Comparison of ENCODE assay signal across 13 mouse cellular contexts in genomic region chr8:127378994-127379858, GRCm38 (mm10).
A peak's percentile ranks its signal among the peaks of the same experiment; 100 is the strongest.
DNase-seq lines count a peak whose midpoint lies in the region; ATAC-seq and TF ChIP-seq lines count a peak whose summit lies in the region.
"Had no signal": no experiment of that assay in that cellular context is flagged by ENCODE, and none has a peak within 500 bp of the region (broad histone marks: within the 10 kb centered on the region; RNA-seq: fewer than 3 reads in every experiment).

No protein-coding gene starts in this region.

- H3K4me2 ChIP-seq in forebrain, embryonic 14.5 days (ENCODE audit: low read length) = no peak overlapping the region
- H3K4me2 ChIP-seq in hindbrain, embryonic 16.5 days (ENCODE audit: low read length) = no peak overlapping the region
- H3K4me2 ChIP-seq in midbrain, embryonic 14.5 days (ENCODE audit: low read length) = no peak overlapping the region
- H3K4me2 ChIP-seq: embryonic facial prominence, embryonic 13.5 days; stomach, embryonic 15.5 days had no signal

- H3K9ac ChIP-seq in forebrain, embryonic 14.5 days (ENCODE audit: low read length) = no peak overlapping the region
- H3K9ac ChIP-seq in hindbrain, embryonic 16.5 days (ENCODE audit: low read depth, low read length) = no peak overlapping the region; the same call in 1 of the 2 replicates
- no peak overlapping the region for H3K9ac ChIP-seq in midbrain, embryonic 14.5 days (replicated peaks; ENCODE audit: low read length)
- H3K9ac ChIP-seq: embryonic facial prominence, embryonic 13.5 days; liver, postnatal 0 days; stomach, embryonic 15.5 days had no signal

- no peaks in the 10 kb centered on the region for H3K4me1 ChIP-seq in forebrain, embryonic 14.5 days (ENCODE audit: control insufficient read depth, insufficient read depth, low read length)
- no peaks in the 10 kb centered on the region for H3K4me1 ChIP-seq in forebrain, embryonic 10.5 days
- peaks cover 5% of the 10 kb centered on the region; the same call in 1 of the 2 replicates for H3K4me1 ChIP-seq in hindbrain, embryonic 16.5 days (ENCODE audit: control insufficient read depth, insufficient read depth, low read depth, low read length)
- H3K4me1 ChIP-seq in midbrain, embryonic 14.5 days (ENCODE audit: control insufficient read depth, insufficient read depth, low read length) = peaks cover 6% of the 10 kb centered on the region
- H3K4me1 ChIP-seq: embryonic facial prominence, embryonic 13.5 days; stomach, embryonic 15.5 days had no signal

- H3K27me3 ChIP-seq in forebrain, embryonic 14.5 days (replicated peaks; ENCODE audit: control insufficient read depth, insufficient read depth, low read length) = no peaks in the 10 kb centered on the region
- no peaks in the 10 kb centered on the region for H3K27me3 ChIP-seq in forebrain, embryonic 10.5 days (ENCODE audit: poor library complexity, severe bottlenecking)
- no peaks in the 10 kb centered on the region for H3K27me3 ChIP-seq in hindbrain, embryonic 16.5 days (replicated peaks; ENCODE audit: control insufficient read depth, insufficient read depth, low read length)
- no peaks in the 10 kb centered on the region for H3K27me3 ChIP-seq in midbrain, embryonic 14.5 days (ENCODE audit: control insufficient read depth, insufficient read depth, low read length)
- H3K27me3 ChIP-seq: embryonic facial prominence, embryonic 13.5 days; Patski; stomach, embryonic 15.5 days had no signal

- peak; percentile 94 for ATAC-seq in forebrain, embryonic 14.5 days
- peak; percentile 79 for ATAC-seq in hindbrain, embryonic 16.5 days
- peak; percentile 90 for ATAC-seq in midbrain, embryonic 14.5 days (ENCODE audit: low FRiP score, low TSS enrichment)
- ATAC-seq: liver, postnatal 0 days; Patski had no signal

- H3K27ac ChIP-seq in forebrain, embryonic 14.5 days (ENCODE audit: low read depth, low read length) = peak overlapping the region; percentile 40; the same call in 1 of the 2 replicates
- no peak overlapping the region for H3K27ac ChIP-seq in forebrain, embryonic 10.5 days
- H3K27ac ChIP-seq in hindbrain, embryonic 16.5 days (ENCODE audit: low read depth, low read length) = 0 out of 2 replicates have a peak overlapping the region, but pooled peaks have one; percentile 6
- peak overlapping the region; percentile 74 for H3K27ac ChIP-seq in midbrain, embryonic 14.5 days (replicated peaks; ENCODE audit: low read depth, low read length)
- H3K27ac ChIP-seq: embryonic facial prominence, embryonic 13.5 days; stomach, embryonic 15.5 days had no signal

- H3K9me3 ChIP-seq in forebrain, embryonic 14.5 days (replicated peaks; ENCODE audit: control insufficient read depth, low read length) = no peaks in the 10 kb centered on the region
- peaks cover 7% of the 10 kb centered on the region; the same call in 1 of the 2 replicates for H3K9me3 ChIP-seq in forebrain, embryonic 10.5 days
- H3K9me3 ChIP-seq in hindbrain, embryonic 16.5 days (ENCODE audit: control insufficient read depth, low read length) = no peaks in the 10 kb centered on the region
- no peaks in the 10 kb centered on the region for H3K9me3 ChIP-seq in midbrain, embryonic 14.5 days (ENCODE audit: control insufficient read depth, low read length)
- H3K9me3 ChIP-seq: embryonic facial prominence, embryonic 13.5 days; stomach, embryonic 15.5 days had no signal

- peaks cover 7% of the 10 kb centered on the region for H3K36me3 ChIP-seq in forebrain, embryonic 14.5 days (ENCODE audit: control insufficient read depth, insufficient read depth, low read length)
- H3K36me3 ChIP-seq in forebrain, embryonic 10.5 days (replicated peaks) = peaks cover 41% of the 10 kb centered on the region
- peaks cover 4% of the 10 kb centered on the region; the same call in 1 of the 2 replicates for H3K36me3 ChIP-seq in hindbrain, embryonic 16.5 days (ENCODE audit: control insufficient read depth, insufficient read depth, low read length)
- H3K36me3 ChIP-seq in midbrain, embryonic 14.5 days (ENCODE audit: control insufficient read depth, insufficient read depth, low read length) = peaks cover 7% of the 10 kb centered on the region

- 45% methylated on average over 11 of the region's 11 CpGs for WGBS in forebrain, embryonic 14.5 days
- 72% methylated on average over 11 of the region's 11 CpGs for WGBS in forebrain, embryonic 10.5 days
- 45% methylated on average over 11 of the region's 11 CpGs for WGBS in hindbrain, embryonic 16.5 days
- 14% methylated on average over 11 of the region's 11 CpGs for WGBS in midbrain, embryonic 14.5 days

- no peak for TF ChIP-seq CTCF in brain, embryonic 14.5 days (IDR thresholded peaks at IDR 0.05; ENCODE audit: borderline replicate concordance, extremely low read depth, insufficient read depth, insufficient read length)

- TF ChIP-seq POLR2A in brain, embryonic 14.5 days (IDR thresholded peaks at IDR 0.05; ENCODE audit: borderline replicate concordance, extremely low read depth, insufficient read depth, insufficient read length, poor library complexity, severe bottlenecking) = no peak

- intact Hi-C loops in heart, postnatal 14 days (cut with DNase I) = no loop called here
- intact Hi-C loops in gastrocnemius, postnatal 14 days (cut with DNase I; ENCODE audit: low total_unique reads) = loop anchor here (10.0 kb wide), 1 partner anchor 1354 kb away; no protein-coding TSS in a partner anchor

- DNase-seq in forebrain, embryonic 14.5 days (ENCODE audit: low spot score) = peak; percentile 87
- no peak for DNase-seq in forebrain, embryonic 10.5 days (ENCODE audit: extremely low spot score, low spot score)
- DNase-seq in brain, embryonic 14.5 days (ENCODE audit: low read depth) = peak; percentile 93
- peak; percentile 69 for DNase-seq in midbrain, embryonic 14.5 days
- DNase-seq in embryo, embryonic 11 days = no peak
- DNase-seq in heart, postnatal 14 days = no peak
- no peak for DNase-seq in gastrocnemius, postnatal 14 days
- DNase-seq: B cell, adult 2 months; liver, postnatal 0 days had no signal

- no peak overlapping the region for H3K4me3 ChIP-seq in forebrain, embryonic 14.5 days (ENCODE audit: low read depth, low read length)
- H3K4me3 ChIP-seq in forebrain, embryonic 10.5 days = no peak overlapping the region
- no peak overlapping the region for H3K4me3 ChIP-seq in hindbrain, embryonic 16.5 days (ENCODE audit: low read length)
- H3K4me3 ChIP-seq in midbrain, embryonic 14.5 days (replicated peaks; ENCODE audit: low read depth, low read length) = no peak overlapping the region
- H3K4me3 ChIP-seq: embryonic facial prominence, embryonic 13.5 days; stomach, embryonic 15.5 days had no signal

Comparison
In these comparisons a context has a peak if more than half of its experiments do, and no peak if none do; other contexts are left out.
1. DNase-seq: peak in forebrain, embryonic 14.5 days (single experiment), brain, embryonic 14.5 days (single experiment) and midbrain, embryonic 14.5 days (single experiment); none in forebrain, embryonic 10.5 days (single experiment), embryo, embryonic 11 days (single experiment), heart, postnatal 14 days (0 of 2) and gastrocnemius, postnatal 14 days (single experiment).
2. Peak in every context shown above with its lines, with median percentiles within 50 percentile points of each other: ATAC-seq.